Mouse (Mus musculus) right cerebral cortex, postnatal 14 days (tissue): Measurements from ENCODE around the gene Rlbp1.
A peak's percentile ranks its signal among the peaks of the same experiment; 100 is the strongest.

Experiments
- DNase-seq: peaks from one replicate; pipeline ENCODE4 v3.0.0; 2022

Gene Rlbp1

GRCm38 (mm10) chr7:79375594-79375993, 11.3 kb downstream of the Rlbp1 start:
- no peak for DNase-seq

- DNase-seq = no peak
Measured at GRCm38 (mm10) chr7:79374017-79374416, 12.8 kb downstream of the Rlbp1 start.

GRCm38 (mm10) chr7:79371321-79371879, 15.4 kb downstream of the Rlbp1 start:
- DNase-seq = peak; percentile 80

- DNase-seq = no peak
Measured at GRCm38 (mm10) chr7:79369416-79369815, 17.4 kb downstream of the Rlbp1 start.

- DNase-seq = no peak
Measured at GRCm38 (mm10) chr7:79368664-79369063, 18.2 kb downstream of the Rlbp1 start.

- peak; percentile 63 for DNase-seq
Measured at GRCm38 (mm10) chr7:79363370-79364043, 23.3 kb downstream of the Rlbp1 start.

GRCm38 (mm10) chr7:79362830-79363229, 24.0 kb downstream of the Rlbp1 start:
- DNase-seq = no peak

GRCm38 (mm10) chr7:79362208-79362607, 24.6 kb downstream of the Rlbp1 start:
- DNase-seq = no peak

- DNase-seq = no peak
Measured at GRCm38 (mm10) chr7:79360056-79360455, 26.8 kb downstream of the Rlbp1 start.

- no peak for DNase-seq
Measured at GRCm38 (mm10) chr7:79359183-79359435, 27.7 kb downstream of the Rlbp1 start.

GRCm38 (mm10) chr7:79358350-79359182, 28.3 kb downstream of the Rlbp1 start:
- DNase-seq = peak; percentile 80

- DNase-seq = peak; percentile 80
Measured at GRCm38 (mm10) chr7:79349738-79350386, 37.0 kb downstream of the Rlbp1 start.

GRCm38 (mm10) chr7:79348816-79349215, 38.0 kb downstream of the Rlbp1 start:
- no peak for DNase-seq

- DNase-seq = no peak
Measured at GRCm38 (mm10) chr7:79347108-79347813, 39.6 kb downstream of the Rlbp1 start.

GRCm38 (mm10) chr7:79346555-79347075, 40.2 kb downstream of the Rlbp1 start:
- no peak for DNase-seq

GRCm38 (mm10) chr7:79345902-79346301, 40.9 kb downstream of the Rlbp1 start:
- peak; percentile 79 for DNase-seq

- DNase-seq = no peak
Measured at GRCm38 (mm10) chr7:79336362-79336910, 50.4 kb downstream of the Rlbp1 start.

- DNase-seq = no peak
Measured at GRCm38 (mm10) chr7:79333419-79333818, 53.4 kb downstream of the Rlbp1 start.

GRCm38 (mm10) chr7:79331197-79331596, 55.7 kb downstream of the Rlbp1 start:
- no peak for DNase-seq

- DNase-seq = no peak
Measured at GRCm38 (mm10) chr7:79328769-79329168, 58.1 kb downstream of the Rlbp1 start.
